Mouse (Mus musculus): ENCODE results near the gene Cdk17. TPM values are rescaled to one million over a fixed set of nuclear protein-coding genes. Genes with fewer than 3 reads are reported as not detected.

Gene Cdk17
- polyA plus RNA-seq, 1 experiment from 2014 or later: 46.3 TPM

GRCm38 (mm10) chr10:93162972-93163660 is 2.4 kb downstream of the Cdk17 start:
- 68% methylated on average over 7 of the region's 7 CpGs for WGBS
- H3K27ac ChIP-seq: no peak overlapping the region

GRCm38 (mm10) chr10:93163711-93164488 is 3.2 kb downstream of the Cdk17 start:
- H3K4me2 ChIP-seq (replicated peaks): peak overlapping the region; percentile 32
- H3K36me3 ChIP-seq: no peaks in the 10 kb centered on the region
- no peak overlapping the region for H3K4me3 ChIP-seq (replicated peaks)
- no peak overlapping the region for H3K27ac ChIP-seq
- H3K4me1 ChIP-seq (replicated peaks): peaks cover 48% of the 10 kb centered on the region
- H3K27me3 ChIP-seq: no peaks in the 10 kb centered on the region
- no peak overlapping the region for H3K9ac ChIP-seq (replicated peaks)
- H3K9me3 ChIP-seq: no peaks in the 10 kb centered on the region
- WGBS: 54% methylated on average over 6 of the region's 6 CpGs
- ATAC-seq: no peak

More at GRCm38 (mm10) chr10:93162972-93163660, 2.4 kb downstream of the Cdk17 start:
- Histone ChIP-seq H3K36me3 (no peaks in the 10 kb centered on the region), H3K9me3 (no peaks in the 10 kb centered on the region), H3K4me2 (replicated peaks) (peak overlapping the region; percentile 75), H3K4me3 (replicated peaks) (peak overlapping the region; percentile 97), H3K27me3 (no peaks in the 10 kb centered on the region), H3K9ac (replicated peaks) (peak overlapping the region; percentile 99; the same call in 1 of the 2 replicates), H3K4me1 (replicated peaks) (peaks cover 44% of the 10 kb centered on the region)
- no peak for ATAC-seq

GRCm38 (mm10) chr10:93165416-93166381 is 5.0 kb downstream of the Cdk17 start:
- H3K27me3 ChIP-seq: no peaks in the 10 kb centered on the region
- peak overlapping the region; percentile 20 for H3K4me3 ChIP-seq (replicated peaks)
- no peaks in the 10 kb centered on the region for H3K9me3 ChIP-seq
- H3K4me1 ChIP-seq (replicated peaks): peaks cover 50% of the 10 kb centered on the region
- WGBS: 5% methylated on average over 14 of the region's 14 CpGs
- H3K27ac ChIP-seq: peak overlapping the region; percentile 75
- peak overlapping the region; percentile 41 for H3K9ac ChIP-seq (replicated peaks)
- no peaks in the 10 kb centered on the region for H3K36me3 ChIP-seq
- H3K4me2 ChIP-seq (replicated peaks): peak overlapping the region; percentile 48
- ATAC-seq: peak; percentile 55; the same call in 1 of the 2 replicates

GRCm38 (mm10) chr10:93166382-93166769 is 5.7 kb downstream of the Cdk17 start:
- Histone ChIP-seq H3K4me1 (replicated peaks) (peaks cover 50% of the 10 kb centered on the region), H3K36me3 (no peaks in the 10 kb centered on the region), H3K27me3 (no peaks in the 10 kb centered on the region), H3K9ac (replicated peaks) (peak overlapping the region; percentile 41), H3K4me2 (replicated peaks) (peak overlapping the region; percentile 48), H3K27ac (peak overlapping the region; percentile 75; the same call in 1 of the 2 replicates), H3K9me3 (no peaks in the 10 kb centered on the region), H3K4me3 (replicated peaks) (peak overlapping the region; percentile 20)
- 3% methylated on average over 5 of the region's 5 CpGs for WGBS
- ATAC-seq: no peak

- Histone ChIP-seq H3K4me1 (replicated peaks) (peaks cover 47% of the 10 kb centered on the region), H3K4me2 (replicated peaks) (no peak overlapping the region), H3K9ac (replicated peaks) (no peak overlapping the region), H3K36me3 (no peaks in the 10 kb centered on the region), H3K27me3 (no peaks in the 10 kb centered on the region), H3K4me3 (replicated peaks) (no peak overlapping the region), H3K27ac (no peak overlapping the region), H3K9me3 (no peaks in the 10 kb centered on the region)
- WGBS: 68% methylated on average over 6 of the region's 6 CpGs
- peak; percentile 38; the same call in 1 of the 2 replicates for ATAC-seq
Measured at GRCm38 (mm10) chr10:93167311-93167710, 6.6 kb downstream of the Cdk17 start.

DNA sequence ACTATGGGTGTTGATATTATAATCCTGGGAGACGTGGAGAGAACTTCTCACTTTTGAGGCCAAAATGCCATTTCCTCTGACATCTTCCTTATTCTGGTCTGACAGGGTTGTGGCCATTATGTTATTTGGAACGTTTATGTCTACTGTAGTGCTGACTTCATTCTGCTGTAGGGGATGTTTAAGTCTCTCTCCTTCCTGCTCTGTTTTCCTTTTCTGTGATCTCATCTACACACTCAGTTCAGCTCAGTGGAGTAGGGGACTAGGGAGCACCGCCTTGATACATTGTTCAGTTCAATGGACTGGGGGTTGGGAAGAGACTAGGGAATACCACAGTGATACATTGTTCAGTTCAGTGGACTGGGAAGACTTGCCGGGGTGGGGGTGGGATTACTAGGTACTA is 7.4 kb downstream of the Cdk17 start:
- H3K9ac ChIP-seq (replicated peaks): no peak overlapping the region
- no peaks in the 10 kb centered on the region; the same call in 1 of the 2 replicates for H3K9me3 ChIP-seq
- 21% methylated on average over 4 of the region's 4 CpGs for WGBS
- H3K4me3 ChIP-seq (replicated peaks): no peak overlapping the region
- peak; percentile 51; the same call in 1 of the 2 replicates for ATAC-seq
- no peaks in the 10 kb centered on the region for H3K27me3 ChIP-seq
- H3K4me2 ChIP-seq (replicated peaks): no peak overlapping the region
- peak overlapping the region; percentile 21; the same call in 1 of the 2 replicates for H3K27ac ChIP-seq
- H3K4me1 ChIP-seq (replicated peaks): peaks cover 41% of the 10 kb centered on the region
- H3K36me3 ChIP-seq: 0 out of 2 replicates have a peak, but pooled peaks cover under 1% of the 10 kb centered on the region

GRCm38 (mm10) chr10:93171182-93171855 is 10.6 kb downstream of the Cdk17 start:
- no peaks in the 10 kb centered on the region; the same call in 1 of the 2 replicates for H3K9me3 ChIP-seq

DNA sequence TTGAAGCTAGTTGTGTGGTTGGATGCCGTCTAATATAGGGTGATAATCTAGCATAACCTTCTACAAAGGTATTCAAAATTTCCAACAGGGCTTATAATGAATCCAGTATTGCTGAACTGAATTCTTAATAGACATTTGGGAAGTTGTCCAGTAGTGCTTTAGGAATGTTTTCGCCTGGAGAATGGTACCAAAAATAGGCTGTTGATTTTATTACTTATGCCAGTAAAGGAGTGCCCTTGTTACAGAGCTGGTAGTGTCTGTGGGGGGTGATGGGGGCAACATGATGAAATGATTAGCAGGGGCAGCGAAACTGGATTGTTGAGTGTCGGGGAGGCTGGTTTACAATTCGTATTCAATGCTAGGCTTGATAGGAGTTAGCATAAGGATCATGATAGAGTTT is 16.8 kb downstream of the Cdk17 start:
- no peak overlapping the region for H3K4me3 ChIP-seq (replicated peaks)
- H3K9ac ChIP-seq (replicated peaks): no peak overlapping the region
- ATAC-seq: no peak
- H3K9me3 ChIP-seq: no peaks in the 10 kb centered on the region; the same call in 1 of the 2 replicates
- H3K27ac ChIP-seq: no peak overlapping the region
- H3K4me1 ChIP-seq (replicated peaks): 0 out of 2 replicates have a peak, but pooled peaks cover 2% of the 10 kb centered on the region
- 88% methylated on average over 5 of the region's 5 CpGs for WGBS
- H3K36me3 ChIP-seq: 0 out of 2 replicates have a peak, but pooled peaks cover 6% of the 10 kb centered on the region
- H3K4me2 ChIP-seq (replicated peaks): no peak overlapping the region
- no peaks in the 10 kb centered on the region for H3K27me3 ChIP-seq

More at GRCm38 (mm10) chr10:93171182-93171855, 10.6 kb downstream of the Cdk17 start:
- ATAC-seq: no peak
- no peak overlapping the region for H3K4me2 ChIP-seq (replicated peaks)
- H3K36me3 ChIP-seq: 0 out of 2 replicates have a peak, but pooled peaks cover 6% of the 10 kb centered on the region
- no peaks in the 10 kb centered on the region for H3K27me3 ChIP-seq
- H3K4me1 ChIP-seq (replicated peaks): peaks cover 19% of the 10 kb centered on the region
- H3K4me3 ChIP-seq (replicated peaks): no peak overlapping the region
- 72% methylated on average over 6 of the region's 6 CpGs for WGBS
- no peak overlapping the region for H3K27ac ChIP-seq
- no peak overlapping the region for H3K9ac ChIP-seq (replicated peaks)

DNA sequence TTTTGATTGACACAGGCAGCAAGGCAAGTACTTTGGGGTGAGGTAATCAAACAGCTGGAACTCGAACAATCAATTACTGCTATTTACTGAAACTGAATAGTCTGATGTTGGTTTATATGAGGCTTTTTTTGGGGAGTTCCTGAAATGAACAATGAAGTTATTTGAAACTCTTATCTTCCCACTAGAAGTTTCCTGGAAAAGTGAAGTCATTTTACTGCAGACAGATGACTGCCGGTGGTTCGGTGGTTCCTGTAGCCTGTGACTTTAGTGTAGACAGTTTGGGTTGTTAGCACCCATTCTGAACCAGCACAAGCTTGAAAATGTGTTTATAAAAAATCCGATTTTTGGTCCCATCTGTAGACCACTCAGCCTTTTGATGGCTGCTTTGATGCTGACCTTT is 17.2 kb downstream of the Cdk17 start:
- 85% methylated on average over 4 of the region's 4 CpGs for WGBS
- Histone ChIP-seq H3K4me1 (replicated peaks) (0 out of 2 replicates have a peak, but pooled peaks cover 2% of the 10 kb centered on the region), H3K4me2 (replicated peaks) (no peak overlapping the region), H3K27me3 (no peaks in the 10 kb centered on the region), H3K9me3 (no peaks in the 10 kb centered on the region; the same call in 1 of the 2 replicates), H3K27ac (no peak overlapping the region), H3K9ac (replicated peaks) (no peak overlapping the region), H3K36me3 (0 out of 2 replicates have a peak, but pooled peaks cover 6% of the 10 kb centered on the region), H3K4me3 (replicated peaks) (no peak overlapping the region)
- no peak for ATAC-seq

DNA sequence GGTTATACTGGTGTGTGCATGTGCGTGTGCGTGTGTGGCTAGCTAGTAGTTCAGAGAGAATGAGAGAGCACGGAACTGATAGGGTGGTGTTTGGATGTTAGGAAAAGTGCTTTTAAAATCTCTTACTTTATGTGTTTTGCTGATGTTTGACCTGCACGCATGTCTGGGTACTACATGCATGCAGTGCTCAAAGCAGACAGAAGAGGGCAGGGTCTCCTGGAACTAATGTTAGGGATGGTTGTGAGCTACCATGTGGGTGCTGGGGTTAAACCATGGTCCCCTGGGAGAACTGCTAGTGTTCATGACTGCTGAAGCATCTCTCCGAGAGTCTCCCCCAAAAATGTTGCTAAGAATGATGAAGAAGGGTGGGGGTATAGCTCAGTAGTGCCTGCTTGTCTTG is 18.0 kb downstream of the Cdk17 start:
- 0 out of 2 replicates have a peak, but pooled peaks cover under 1% of the 10 kb centered on the region for H3K36me3 ChIP-seq
- no peak overlapping the region for H3K4me3 ChIP-seq (replicated peaks)
- H3K27me3 ChIP-seq: no peaks in the 10 kb centered on the region
- WGBS: 98% methylated on average over 5 of the region's 5 CpGs
- H3K4me1 ChIP-seq (replicated peaks): 0 out of 2 replicates have a peak, but pooled peaks cover 2% of the 10 kb centered on the region
- no peak overlapping the region for H3K9ac ChIP-seq (replicated peaks)
- H3K9me3 ChIP-seq: no peaks in the 10 kb centered on the region
- no peak overlapping the region for H3K4me2 ChIP-seq (replicated peaks)
- no peak for ATAC-seq
- no peak overlapping the region for H3K27ac ChIP-seq
